Mouse (Mus musculus): ENCODE results near the gene Cdc25b.

Gene Cdc25b

GRCm38 (mm10) chr2:131160671-131161111 lies 26.1 kb upstream of the Cdc25b start:
- no peak for DNase-seq (ENCODE audit: inconsistent ontology term)

- no peak for DNase-seq (ENCODE audit: inconsistent ontology term)
Observed at GRCm38 (mm10) chr2:131163924-131164323, 22.8 kb upstream of the Cdc25b start.

- DNase-seq (ENCODE audit: inconsistent ontology term): no peak
Observed at GRCm38 (mm10) chr2:131166172-131166571, 20.6 kb upstream of the Cdc25b start.

- DNase-seq (ENCODE audit: inconsistent ontology term): no peak
Observed at GRCm38 (mm10) chr2:131167984-131168383, 18.8 kb upstream of the Cdc25b start.

GRCm38 (mm10) chr2:131168914-131169313 lies 17.8 kb upstream of the Cdc25b start:
- DNase-seq (ENCODE audit: inconsistent ontology term): no peak

- no peak for DNase-seq (ENCODE audit: inconsistent ontology term)
Observed at GRCm38 (mm10) chr2:131170936-131171335, 15.8 kb upstream of the Cdc25b start.

- DNase-seq (ENCODE audit: inconsistent ontology term): no peak
Observed at GRCm38 (mm10) chr2:131171401-131172104, 15.2 kb upstream of the Cdc25b start.

- DNase-seq (ENCODE audit: inconsistent ontology term): no peak
Observed at GRCm38 (mm10) chr2:131172322-131172721, 14.4 kb upstream of the Cdc25b start.

GRCm38 (mm10) chr2:131174700-131175099 lies 12.0 kb upstream of the Cdc25b start:
- peak; percentile 62 for DNase-seq (ENCODE audit: inconsistent ontology term)

GRCm38 (mm10) chr2:131175286-131175944 lies 11.3 kb upstream of the Cdc25b start:
- DNase-seq (ENCODE audit: inconsistent ontology term): no peak

- no peak for DNase-seq (ENCODE audit: inconsistent ontology term)
Observed at GRCm38 (mm10) chr2:131175945-131176309, 10.8 kb upstream of the Cdc25b start.

- no peak for DNase-seq (ENCODE audit: inconsistent ontology term)
Observed at GRCm38 (mm10) chr2:131176491-131176890, 10.3 kb upstream of the Cdc25b start.

GRCm38 (mm10) chr2:131177932-131178331 lies 8.8 kb upstream of the Cdc25b start:
- no peak for DNase-seq (ENCODE audit: inconsistent ontology term)

- DNase-seq (ENCODE audit: inconsistent ontology term): peak; percentile 25
Observed at GRCm38 (mm10) chr2:131178828-131179245, 7.9 kb upstream of the Cdc25b start.

GRCm38 (mm10) chr2:131179246-131179886 lies 7.4 kb upstream of the Cdc25b start:
- peak; percentile 71 for DNase-seq (ENCODE audit: inconsistent ontology term)

GRCm38 (mm10) chr2:131179990-131180587 lies 6.7 kb upstream of the Cdc25b start, which contains the start of gene Cenpb:
Gene Cenpb, minus strand, starts transcription at chr2:131180067.
- DNase-seq (ENCODE audit: inconsistent ontology term): peak; percentile 88

- DNase-seq (ENCODE audit: inconsistent ontology term): no peak
Observed at GRCm38 (mm10) chr2:131186343-131186742, 406 bp upstream of the Cdc25b start.

GRCm38 (mm10) chr2:131187602-131187922 lies 813 bp downstream of the Cdc25b start:
- no peak for DNase-seq (ENCODE audit: inconsistent ontology term)

GRCm38 (mm10) chr2:131188311-131188710 lies 1.6 kb downstream of the Cdc25b start:
- no peak for DNase-seq (ENCODE audit: inconsistent ontology term)

- no peak for DNase-seq (ENCODE audit: inconsistent ontology term)
Observed at GRCm38 (mm10) chr2:131189521-131190309, 3.0 kb downstream of the Cdc25b start.

- DNase-seq (ENCODE audit: inconsistent ontology term): no peak
Observed at GRCm38 (mm10) chr2:131190344-131191004, 3.7 kb downstream of the Cdc25b start.
